Mouse (Mus musculus) heart, adult 2 months (tissue): Measurements from ENCODE around the gene Prr14. TPM values are rescaled to one million over a fixed set of nuclear protein-coding genes. Genes with fewer than 3 reads are reported as not detected.
"Not testable (repeated sequence)": the region's sequence is repeated elsewhere in the genome, so short reads cannot be mapped to it uniquely, and the experiment has no call there.

Experiments
- DNase-seq, 2 experiments: peaks; one replicate each; pipeline ENCODE4 v3.0.0; 2021
- H3K27ac ChIP-seq: fragments of 200-600 bp; 2 replicates; pipeline ENCODE4 v1.8.1; 2022
- H3K27me3 ChIP-seq: fragments of 200-500 bp; 2 replicates; pipeline ENCODE4 v1.6.1; 2012; ENCODE audit warnings: mild to moderate bottlenecking, low read length, inconsistent platforms, mixed read lengths; ENCODE audit not compliant: control insufficient read depth, insufficient read depth
- H3K36me3 ChIP-seq: fragments of 200-500 bp; 2 replicates; pipeline ENCODE4 v1.6.1; 2012; ENCODE audit warnings: low read length, inconsistent platforms; ENCODE audit not compliant: control insufficient read depth, insufficient read depth
- H3K4me1 ChIP-seq: fragments of 200-500 bp; 2 replicates; pipeline ENCODE4 v1.6.1; 2011; ENCODE audit warnings: low read length; ENCODE audit not compliant: control insufficient read depth, insufficient read depth
- H3K4me3 ChIP-seq: fragments of 200-600 bp; 2 replicates; pipeline ENCODE4 v1.8.1; 2022
- H3K79me2 ChIP-seq: fragments of 200-500 bp; replicated peaks from 2 replicates; pipeline ENCODE4 v1.6.1; 2012; ENCODE audit warnings: mild to moderate bottlenecking, inconsistent platforms, low read length, moderate library complexity, mixed read lengths; ENCODE audit not compliant: control insufficient read depth, insufficient read depth
- H3K9ac ChIP-seq: fragments of 200-500 bp; 2 replicates; pipeline ENCODE4 v1.6.1; 2012; ENCODE audit warnings: low read depth, mild to moderate bottlenecking, control low read depth, inconsistent platforms, low read length, mixed read lengths
- CTCF ChIP-seq: fragments of 200-600 bp; IDR thresholded peaks from 2 replicates; pipeline ENCODE4 v1.8.1; 2022; ENCODE audit warnings: antibody characterized with exemption, mild to moderate bottlenecking, moderate library complexity
- EP300 ChIP-seq: fragments of 200-500 bp; IDR thresholded peaks from 2 replicates; pipeline ENCODE4 v1.6.1; 2011; ENCODE audit warnings: low read depth, low read length, control low read depth; ENCODE audit not compliant: insufficient read depth
- POLR2A ChIP-seq: fragments of 200-500 bp; IDR thresholded peaks from 2 replicates; pipeline ENCODE4 v1.6.1; 2011; ENCODE audit warnings: mild to moderate bottlenecking, low read depth, low read length, control low read depth; ENCODE audit not compliant: insufficient read depth
- WGBS: fragments of 180-500 bp; shearing (Covaris S2); methylation state at CpG from one replicate; pipeline ENCODE4 v1.1.7; 2018; 5-methylcytosine and 5-hydroxymethylcytosine counted together
- intact Hi-C: fragments of 180-260 bp; cut with DNase I; formaldehyde crosslinking; loops from one replicate; pipeline ENCODE4 v1.15.1; 2025
- polyA plus RNA-seq: library from polyadenylated mRNA; depleted of rRNA; stranded (reverse); fragments of >200 nt; gene quantifications from 2 replicates; pipeline ENCODE4 v1.2.3, GENCODE M21; 2012
- total RNA-seq, 2 experiments: library from RNA; stranded (reverse); gene quantifications; 2 replicates each; pipeline ENCODE4 v1.2.3; 2021

Prr14 gene
- total and polyA plus RNA-seq, 3 experiments = 23.1 to 45.6 (median 28.0) TPM

GRCm38 (mm10) chr7:127478635-127479317 lies 19.4 kb downstream of the Prr14 start, which contains the start of gene Fbrs:
TSS of gene Fbrs (plus strand) at chr7:127479199.
- Histone ChIP-seq H3K9ac (peak within 1 kb of the TSS; percentile 97), H3K36me3 (peaks cover 23% of the 10 kb centered on the region), H3K27ac (peak within 1 kb of the TSS; percentile 99), H3K4me1 (peaks cover 4% of the 10 kb centered on the region), H3K27me3 (no peaks in the 10 kb centered on the region), H3K79me2 (peaks cover 2% of the 10 kb centered on the region; the same call in 1 of the 2 replicates), H3K4me3 (peak within 1 kb of the TSS; percentile 84)
- TF ChIP-seq CTCF (no peak), POLR2A (peak; percentile 31; the same call in 1 of the 2 replicates)
- intact Hi-C loops = loop anchor here (5.0 kb wide), 1 partner anchor 399 kb away; the partner anchor contains the start of genes Zfp646 and Zfp668
- under 1% methylated on average over 61 of the region's 62 CpGs for WGBS
- peak; percentile 96 to 98 for DNase-seq

GRCm38 (mm10) chr7:127479318-127480225 lies 20.2 kb downstream of the Prr14 start:
- peaks cover 4% of the 10 kb centered on the region for H3K79me2 ChIP-seq
- DNase-seq = peak; percentile 42 to 54
- peak overlapping the region; percentile 84 for H3K4me3 ChIP-seq
- H3K27ac ChIP-seq = peak overlapping the region; percentile 99
- peaks cover 4% of the 10 kb centered on the region for H3K4me1 ChIP-seq
- WGBS = under 1% methylated on average over 47 of the region's 48 CpGs
- intact Hi-C loops = loop anchor here (2.0 to 5.0 kb wide), 2 partner anchors 31 to 398 kb away; partner anchors contain the start of genes Srcap, Zfp646 and Zfp668
- H3K36me3 ChIP-seq = peaks cover 23% of the 10 kb centered on the region
- TF ChIP-seq POLR2A (no peak), CTCF (no peak), EP300 (no peak)
- peak overlapping the region; percentile 97 for H3K9ac ChIP-seq
- H3K27me3 ChIP-seq = no peaks in the 10 kb centered on the region

GRCm38 (mm10) chr7:127480321-127480720 lies 20.9 kb downstream of the Prr14 start:
- 35% methylated on average over 2 of the region's 2 CpGs for WGBS
- TF ChIP-seq CTCF (no peak), EP300 (no peak), POLR2A (no peak)
- Histone ChIP-seq H3K9ac (peak overlapping the region; percentile 97), H3K36me3 (peaks cover 23% of the 10 kb centered on the region), H3K27me3 (no peaks in the 10 kb centered on the region), H3K4me3 (peak overlapping the region; percentile 84), H3K4me1 (peaks cover 4% of the 10 kb centered on the region), H3K27ac (peak overlapping the region; percentile 99; the same call in 1 of the 2 replicates), H3K79me2 (peaks cover 4% of the 10 kb centered on the region)
- peak in 1 of 2 experiments; percentile 38 for DNase-seq
- intact Hi-C loops = loop anchor here (2.0 kb wide), 1 partner anchor 30 kb away; the partner anchor contains the start of gene Srcap

- no peak overlapping the region for H3K27ac ChIP-seq
- H3K9ac ChIP-seq = no peak overlapping the region
Observed at GRCm38 (mm10) chr7:127485416-127485815, 26.0 kb downstream of the Prr14 start.

GRCm38 (mm10) chr7:127488364-127488763 lies 29.0 kb downstream of the Prr14 start:
- H3K9ac ChIP-seq, intact Hi-C loops, H3K4me3 ChIP-seq, H3K4me1 ChIP-seq, H3K79me2 ChIP-seq, H3K27me3 ChIP-seq, DNase-seq, H3K27ac ChIP-seq, H3K36me3 ChIP-seq: not testable (repeated sequence)
- WGBS = 71% methylated on average over 4 of the region's 5 CpGs
- peak; percentile 32 for TF ChIP-seq CTCF

More at GRCm38 (mm10) chr7:127485416-127485815, 26.0 kb downstream of the Prr14 start:
- TF ChIP-seq POLR2A (no peak), CTCF (no peak), EP300 (no peak)
- WGBS = 74% methylated on average over 5 of the region's 5 CpGs
- Histone ChIP-seq H3K4me3 (no peak overlapping the region), H3K36me3 (peaks cover 15% of the 10 kb centered on the region), H3K4me1 (peaks cover 1% of the 10 kb centered on the region), H3K79me2 (peaks cover 1% of the 10 kb centered on the region), H3K27me3 (no peaks in the 10 kb centered on the region)
- intact Hi-C loops = no loop called here
- no peak for DNase-seq

- DNase-seq = no peak
- intact Hi-C loops = no loop called here
- no peaks in the 10 kb centered on the region for H3K4me1 ChIP-seq
- H3K36me3 ChIP-seq = no peaks in the 10 kb centered on the region
- 90% methylated on average over 7 of the region's 7 CpGs for WGBS
- H3K27ac ChIP-seq = no peak overlapping the region
- H3K79me2 ChIP-seq = no peaks in the 10 kb centered on the region
- no peak overlapping the region for H3K4me3 ChIP-seq
- no peak for TF ChIP-seq CTCF
- TF ChIP-seq POLR2A = no peak
- TF ChIP-seq EP300 = no peak
- H3K9ac ChIP-seq = no peak overlapping the region
- H3K27me3 ChIP-seq = no peaks in the 10 kb centered on the region
Observed at GRCm38 (mm10) chr7:127489982-127490381, 30.6 kb downstream of the Prr14 start.
